Mouse (Mus musculus) macrophage (primary cell): ENCODE data around the gene Gab2. TPM values are rescaled to one million over a fixed set of nuclear protein-coding genes. Genes with fewer than 3 reads are reported as not detected.

Experiments
- H3K27ac ChIP-seq: fragments of 350-480 bp; formaldehyde crosslinking; 2 replicates; pipeline ENCODE4 v1.9.0; 2021
- H3K36me3 ChIP-seq: fragments of 350-480 bp; formaldehyde crosslinking; 2 replicates; pipeline ENCODE4 v1.9.0; 2021; ENCODE audit errors: inconsistent target
- H3K4me3 ChIP-seq: fragments of 350-480 bp; formaldehyde crosslinking; 2 replicates; pipeline ENCODE4 v1.9.0; 2021; ENCODE audit errors: inconsistent target
- H3K79me2 ChIP-seq: fragments of 350-480 bp; formaldehyde crosslinking; 2 replicates; pipeline ENCODE4 v1.9.0; 2021; ENCODE audit errors: inconsistent target
- WGBS: methylation state at CpG from one replicate; pipeline ENCODE4 v1.1.7; 2026; ENCODE audit warnings: inconsistent platforms; ENCODE audit not compliant: missing documents; 5-methylcytosine and 5-hydroxymethylcytosine counted together
- polyA plus RNA-seq: library from polyadenylated mRNA; stranded (reverse); fragments of 250-400 nt; gene quantifications from 3 replicates; pipeline ENCODE4 v1.2.4, GENCODE M21; 2018; ENCODE audit warnings: inconsistent platforms

The Gab2 gene
- polyA plus RNA-seq, 1 experiment from 2014 or later = 68.4 TPM

GRCm38 (mm10) chr7:97358347-97358746 is 277.0 kb downstream of the Gab2 start:
- Histone ChIP-seq H3K79me2 (no peaks in the 10 kb centered on the region), H3K36me3 (no peaks in the 10 kb centered on the region), H3K4me3 (no peak overlapping the region), H3K27ac (no peak overlapping the region)
- 75% methylated on average over 4 of the region's 4 CpGs for WGBS

Other genes starting within 250 kb of the Gab2 start
- gene Nars2, start 130.1 kb upstream of the Gab2 start, polyA plus RNA-seq = 3.4 to 4.5 TPM (median 3.9 TPM) in 3 replicates